Mouse (Mus musculus): ENCODE measurements around the gene Chd6.

- TF ChIP-seq CTCF (conservative IDR thresholded peaks at IDR 0.05; ENCODE audit: low read length) (no peak), NANOG (IDR thresholded peaks at IDR 0.05; ENCODE audit: borderline replicate concordance, low read length) (no peak), POU5F1 (IDR thresholded peaks at IDR 0.05; ENCODE audit: borderline replicate concordance, low read length) (no peak)
Measured at GRCm38 (mm10) chr2:160918930-160919215, 190.0 kb downstream of the Chd6 start.
